Mouse (Mus musculus): Measurements from ENCODE around the gene Knop1.

GRCm38 (mm10) chr7:118900090-118900489 lies 44.0 kb upstream of the Knop1 start:
- TF ChIP-seq CTCF (IDR thresholded peaks at IDR 0.05; ENCODE audit: borderline replicate concordance, insufficient read depth, low read depth, low read length) (no peak), POLR2A (IDR thresholded peaks at IDR 0.05; ENCODE audit: borderline replicate concordance, insufficient read depth, low read length) (no peak)

All from cerebellum, adult 2 months (tissue).